Mouse (Mus musculus): ENCODE results near the gene Grin2b. TPM values are rescaled to one million over a fixed set of nuclear protein-coding genes. Genes with fewer than 3 reads are reported as not detected.

Grin2b gene
- polyA plus RNA-seq, 2 experiments, result 0.39 to 3.7 TPM

GRCm38 (mm10) chr6:136048084-136048483, 125.2 kb downstream of the Grin2b start:
- Histone ChIP-seq H3K4me2 (replicated peaks; ENCODE audit: low read depth, low read length, severe bottlenecking) (no peak overlapping the region), H3K9ac (ENCODE audit: low read depth, low read length, severe bottlenecking) (no peak overlapping the region), H3K4me1 (ENCODE audit: control insufficient read depth, insufficient read depth, low read length) (no peaks in the 10 kb centered on the region), H3K27me3 (ENCODE audit: control insufficient read depth, insufficient read depth, low read length) (no peaks in the 10 kb centered on the region), H3K9me3 (ENCODE audit: control insufficient read depth, low read length) (no peaks in the 10 kb centered on the region), H3K4me3 (replicated peaks; ENCODE audit: low read length) (no peak overlapping the region), H3K36me3 (ENCODE audit: control insufficient read depth, insufficient read depth, low read length) (no peaks in the 10 kb centered on the region), H3K27ac (replicated peaks; ENCODE audit: low read depth, low read length) (no peak overlapping the region)
- TF ChIP-seq POLR2A (IDR thresholded peaks at IDR 0.05; ENCODE audit: borderline replicate concordance, extremely low read depth, insufficient read depth, insufficient read length), result no peak
- ATAC-seq (ENCODE audit: low FRiP score, low read depth) (no peak), DNase-seq (ENCODE audit: low spot score) (no peak)
- WGBS, result 86% methylated on average over 2 of the region's 2 CpGs

GRCm38 (mm10) chr6:136046091-136046490, 127.2 kb downstream of the Grin2b start:
- 86% methylated on average over 7 of the region's 7 CpGs for WGBS
- no peak for TF ChIP-seq POLR2A (IDR thresholded peaks at IDR 0.05; ENCODE audit: borderline replicate concordance, extremely low read depth, insufficient read depth, insufficient read length)
- no peak for DNase-seq (ENCODE audit: low spot score)

GRCm38 (mm10) chr6:136044461-136044860, 128.8 kb downstream of the Grin2b start:
- TF ChIP-seq POLR2A (IDR thresholded peaks at IDR 0.05; ENCODE audit: borderline replicate concordance, extremely low read depth, insufficient read depth, insufficient read length), result no peak
- Histone ChIP-seq H3K36me3 (ENCODE audit: control insufficient read depth, insufficient read depth, low read length) (no peaks in the 10 kb centered on the region), H3K4me3 (replicated peaks; ENCODE audit: low read length) (no peak overlapping the region), H3K27me3 (ENCODE audit: control insufficient read depth, insufficient read depth, low read length) (no peaks in the 10 kb centered on the region), H3K9me3 (ENCODE audit: control insufficient read depth, low read length) (no peaks in the 10 kb centered on the region), H3K27ac (replicated peaks; ENCODE audit: low read depth, low read length) (no peak overlapping the region), H3K4me1 (ENCODE audit: control insufficient read depth, insufficient read depth, low read length) (no peaks in the 10 kb centered on the region), H3K9ac (ENCODE audit: low read depth, low read length, severe bottlenecking) (no peak overlapping the region), H3K4me2 (replicated peaks; ENCODE audit: low read depth, low read length, severe bottlenecking) (no peak overlapping the region)
- DNase-seq (ENCODE audit: low spot score) (no peak), ATAC-seq (ENCODE audit: low FRiP score, low read depth) (no peak)
- WGBS, result 77% methylated on average over 5 of the region's 5 CpGs

More at GRCm38 (mm10) chr6:136046091-136046490, 127.2 kb downstream of the Grin2b start:
- Histone ChIP-seq H3K36me3 (ENCODE audit: control insufficient read depth, insufficient read depth, low read length) (no peaks in the 10 kb centered on the region), H3K4me1 (ENCODE audit: control insufficient read depth, insufficient read depth, low read length) (no peaks in the 10 kb centered on the region), H3K9me3 (ENCODE audit: control insufficient read depth, low read length) (no peaks in the 10 kb centered on the region), H3K27me3 (ENCODE audit: control insufficient read depth, insufficient read depth, low read length) (no peaks in the 10 kb centered on the region), H3K27ac (replicated peaks; ENCODE audit: low read depth, low read length) (no peak overlapping the region), H3K4me3 (replicated peaks; ENCODE audit: low read length) (no peak overlapping the region), H3K4me2 (replicated peaks; ENCODE audit: low read depth, low read length, severe bottlenecking) (no peak overlapping the region), H3K9ac (ENCODE audit: low read depth, low read length, severe bottlenecking) (no peak overlapping the region)
- ATAC-seq (ENCODE audit: low FRiP score, low read depth), result no peak

- Histone ChIP-seq H3K9ac (ENCODE audit: low read depth, low read length, severe bottlenecking) (no peak overlapping the region), H3K4me3 (replicated peaks; ENCODE audit: low read length) (no peak overlapping the region), H3K36me3 (ENCODE audit: control insufficient read depth, insufficient read depth, low read length) (no peaks in the 10 kb centered on the region), H3K4me1 (ENCODE audit: control insufficient read depth, insufficient read depth, low read length) (no peaks in the 10 kb centered on the region), H3K4me2 (replicated peaks; ENCODE audit: low read depth, low read length, severe bottlenecking) (no peak overlapping the region), H3K9me3 (ENCODE audit: control insufficient read depth, low read length) (no peaks in the 10 kb centered on the region), H3K27ac (replicated peaks; ENCODE audit: low read depth, low read length) (no peak overlapping the region), H3K27me3 (ENCODE audit: control insufficient read depth, insufficient read depth, low read length) (no peaks in the 10 kb centered on the region)
- TF ChIP-seq POLR2A (IDR thresholded peaks at IDR 0.05; ENCODE audit: borderline replicate concordance, extremely low read depth, insufficient read depth, insufficient read length), result no peak
- no peak for ATAC-seq (ENCODE audit: low FRiP score, low read depth)
- 77% methylated on average over 3 of the region's 3 CpGs for WGBS
- DNase-seq (ENCODE audit: low spot score), result no peak
Measured at GRCm38 (mm10) chr6:136042375-136042774, 130.9 kb downstream of the Grin2b start.

- DNase-seq (ENCODE audit: low spot score) (no peak), ATAC-seq (ENCODE audit: low FRiP score, low read depth) (no peak)
- no peak for TF ChIP-seq POLR2A (IDR thresholded peaks at IDR 0.05; ENCODE audit: borderline replicate concordance, extremely low read depth, insufficient read depth, insufficient read length)
- no peak overlapping the region for H3K4me2 ChIP-seq (replicated peaks; ENCODE audit: low read depth, low read length, severe bottlenecking)
- no peaks in the 10 kb centered on the region for H3K9me3 ChIP-seq (ENCODE audit: control insufficient read depth, low read length)
- H3K9ac ChIP-seq (ENCODE audit: low read depth, low read length, severe bottlenecking), result no peak overlapping the region
- no peak overlapping the region for H3K27ac ChIP-seq (replicated peaks; ENCODE audit: low read depth, low read length)
- 81% methylated on average over 8 of the region's 8 CpGs for WGBS
- H3K36me3 ChIP-seq (ENCODE audit: control insufficient read depth, insufficient read depth, low read length), result no peaks in the 10 kb centered on the region
- no peaks in the 10 kb centered on the region for H3K4me1 ChIP-seq (ENCODE audit: control insufficient read depth, insufficient read depth, low read length)
- H3K27me3 ChIP-seq (ENCODE audit: control insufficient read depth, insufficient read depth, low read length), result no peaks in the 10 kb centered on the region
- no peak overlapping the region for H3K4me3 ChIP-seq (replicated peaks; ENCODE audit: low read length)
Measured at GRCm38 (mm10) chr6:136041821-136042220, 131.5 kb downstream of the Grin2b start.

GRCm38 (mm10) chr6:136040931-136041330, 132.4 kb downstream of the Grin2b start:
- no peak for DNase-seq (ENCODE audit: low spot score)
- Histone ChIP-seq H3K27ac (replicated peaks; ENCODE audit: low read depth, low read length) (no peak overlapping the region), H3K27me3 (ENCODE audit: control insufficient read depth, insufficient read depth, low read length) (no peaks in the 10 kb centered on the region), H3K9ac (ENCODE audit: low read depth, low read length, severe bottlenecking) (no peak overlapping the region), H3K4me1 (ENCODE audit: control insufficient read depth, insufficient read depth, low read length) (no peaks in the 10 kb centered on the region), H3K9me3 (ENCODE audit: control insufficient read depth, low read length) (no peaks in the 10 kb centered on the region), H3K36me3 (ENCODE audit: control insufficient read depth, insufficient read depth, low read length) (no peaks in the 10 kb centered on the region), H3K4me3 (replicated peaks; ENCODE audit: low read length) (no peak overlapping the region), H3K4me2 (replicated peaks; ENCODE audit: low read depth, low read length, severe bottlenecking) (no peak overlapping the region)
- no peak for TF ChIP-seq POLR2A (IDR thresholded peaks at IDR 0.05; ENCODE audit: borderline replicate concordance, extremely low read depth, insufficient read depth, insufficient read length)
- 80% methylated on average over 3 of the region's 3 CpGs for WGBS
- no peak for ATAC-seq (ENCODE audit: low FRiP score, low read depth)
